Mouse (Mus musculus) frontal cortex, postnatal 14 days (tissue): ENCODE measurements around the gene Hist3h2a.

ENCODE experiments used
- DNase-seq, 2 experiments: peaks; one replicate each; pipeline ENCODE4 v3.0.0; 2022; ENCODE audit warnings: low spot score in 2 of 2

Gene Hist3h2a

GRCm38 (mm10) chr11:58954420-58955142, at the start of gene Hist3h2a, which contains the start of gene Trim17:
Gene Hist3h2a, plus strand, starts transcription at chr11:58954685.
Gene Trim17, plus strand, starts transcription at chr11:58954685.
- peak; percentile 81 to 89 for DNase-seq

GRCm38 (mm10) chr11:58904838-58905237, 49.6 kb upstream of the Hist3h2a start:
- no peak for DNase-seq

- no peak for DNase-seq
Observed at GRCm38 (mm10) chr11:58913776-58914175, 40.7 kb upstream of the Hist3h2a start.

GRCm38 (mm10) chr11:58914461-58915028, 39.9 kb upstream of the Hist3h2a start:
- DNase-seq, result no peak

- no peak for DNase-seq
Observed at GRCm38 (mm10) chr11:58916879-58917744, 37.4 kb upstream of the Hist3h2a start.

GRCm38 (mm10) chr11:58917745-58918366, 36.6 kb upstream of the Hist3h2a start, which contains the start of gene Btnl10:
Gene Btnl10, plus strand, starts transcription at chr11:58917908.
- no peak for DNase-seq

GRCm38 (mm10) chr11:58918759-58919158, 35.7 kb upstream of the Hist3h2a start:
- DNase-seq, result no peak

- DNase-seq, result no peak
Observed at GRCm38 (mm10) chr11:58922420-58922819, 32.1 kb upstream of the Hist3h2a start.

- no peak for DNase-seq
Observed at GRCm38 (mm10) chr11:58926651-58927050, 27.8 kb upstream of the Hist3h2a start.

GRCm38 (mm10) chr11:58927053-58927452, 27.4 kb upstream of the Hist3h2a start:
- no peak for DNase-seq

- no peak for DNase-seq
Observed at GRCm38 (mm10) chr11:58927790-58928651, 26.5 kb upstream of the Hist3h2a start.

- no peak for DNase-seq
Observed at GRCm38 (mm10) chr11:58929055-58929454, 25.4 kb upstream of the Hist3h2a start.

- no peak for DNase-seq
Observed at GRCm38 (mm10) chr11:58929641-58930040, 24.8 kb upstream of the Hist3h2a start.

- DNase-seq, result no peak
Observed at GRCm38 (mm10) chr11:58930254-58930653, 24.2 kb upstream of the Hist3h2a start.

- DNase-seq, result no peak
Observed at GRCm38 (mm10) chr11:58931576-58931975, 22.9 kb upstream of the Hist3h2a start.

GRCm38 (mm10) chr11:58937909-58938308, 16.6 kb upstream of the Hist3h2a start:
- DNase-seq, result no peak

- DNase-seq, result peak; percentile 86
Observed at GRCm38 (mm10) chr11:58938322-58939087, 16.0 kb upstream of the Hist3h2a start, which contains the start of gene Rnf187. Gene Rnf187, minus strand, starts transcription at chr11:58938916.

GRCm38 (mm10) chr11:58939088-58939439, 15.4 kb upstream of the Hist3h2a start:
- no peak for DNase-seq

- DNase-seq, result no peak
Observed at GRCm38 (mm10) chr11:58944136-58944535, 10.3 kb upstream of the Hist3h2a start.

GRCm38 (mm10) chr11:58947306-58947705, 7.2 kb upstream of the Hist3h2a start:
- DNase-seq, result no peak
